Mouse (Mus musculus): ENCODE results near the gene Tmem115. TPM values are rescaled to one million over a fixed set of nuclear protein-coding genes. Genes with fewer than 3 reads are reported as not detected.

Gene Tmem115
- polyA plus RNA-seq (2012; rRNA removed): 10.7 and 10.8 TPM in 2 replicates

GRCm38 (mm10) chr9:107533791-107534407, at the start of gene Tmem115:
Tmem115 (plus strand) TSS chr9:107533945.

GRCm38 (mm10) chr9:107541474-107542351, 8.0 kb downstream of the Tmem115 start, which contains the start of the genes Cyb561d2 and Nprl2:
Cyb561d2 (minus strand) TSS chr9:107542193.
Nprl2 (plus strand) TSS chr9:107542226.

GRCm38 (mm10) chr9:107547026-107547425, 13.3 kb downstream of the Tmem115 start, which contains the start of gene Zmynd10:
Zmynd10 (plus strand) TSS chr9:107547298.

GRCm38 (mm10) chr9:107551117-107551889, 17.6 kb downstream of the Tmem115 start, which contains the start of gene Rassf1:
Rassf1 (plus strand) TSS chr9:107551555.

GRCm38 (mm10) chr9:107563029-107563581, 29.4 kb downstream of the Tmem115 start, which contains the start of gene Tusc2:
Tusc2 (plus strand) TSS chr9:107563255.

GRCm38 (mm10) chr9:107567702-107568319, 34.1 kb downstream of the Tmem115 start, which contains the start of gene Hyal2:
Hyal2 (plus strand) TSS chr9:107567945.

GRCm38 (mm10) chr9:107576357-107577107, 42.8 kb downstream of the Tmem115 start, which contains the start of gene Hyal1:
Hyal1 (plus strand) TSS chr9:107576927.

GRCm38 (mm10) chr9:107578587-107578986, 44.8 kb downstream of the Tmem115 start, which contains the start of gene Naa80:
Naa80 (plus strand) TSS chr9:107578887.

GRCm38 (mm10) chr9:107580501-107581317, 47.0 kb downstream of the Tmem115 start, which contains the start of gene Hyal3:
Hyal3 (plus strand) TSS chr9:107580818.

GRCm38 (mm10) chr9:107586974-107587832, 53.5 kb downstream of the Tmem115 start, which contains the start of gene Ifrd2:
Ifrd2 (plus strand) TSS chr9:107587642.

Other genes starting within 250 kb of the Tmem115 start
- gene Mapkapk3, start 244.1 kb upstream of the Tmem115 start, polyA plus RNA-seq (2012; rRNA removed): 8.1 and 10.3 TPM in 2 replicates
- 14.9 and 21.4 TPM in 2 replicates for gene Cish, start 237.9 kb upstream of the Tmem115 start, polyA plus RNA-seq (2012; rRNA removed)
- 4.6 and 6.8 TPM in 2 replicates for gene Hemk1, start 195.6 kb upstream of the Tmem115 start, polyA plus RNA-seq (2012; rRNA removed)
- 0.15 and 0.17 TPM in 2 replicates for gene 6430571L13Rik, start 193.3 kb upstream of the Tmem115 start, polyA plus RNA-seq (2012; rRNA removed)
- gene Cacna2d2, start 134.3 kb upstream of the Tmem115 start, polyA plus RNA-seq (2012; rRNA removed): 0.03 and 0.04 TPM in 2 replicates
- 12.1 and 12.2 TPM in 2 replicates for gene Cyb561d2, start 8.2 kb downstream of the Tmem115 start, polyA plus RNA-seq (2012; rRNA removed)
- gene Nprl2, start 8.3 kb downstream of the Tmem115 start, polyA plus RNA-seq (2012; rRNA removed): 12.5 and 13.9 TPM in 2 replicates
- 2.0 and 4.2 TPM in 2 replicates for gene Zmynd10, start 13.4 kb downstream of the Tmem115 start, polyA plus RNA-seq (2012; rRNA removed)
- 16.5 and 18.0 TPM in 2 replicates for gene Rassf1, start 17.6 kb downstream of the Tmem115 start, polyA plus RNA-seq (2012; rRNA removed)
- gene Tusc2, start 29.3 kb downstream of the Tmem115 start, polyA plus RNA-seq (2012; rRNA removed): 18.8 and 19.4 TPM in 2 replicates
- 37.6 and 38.7 TPM in 2 replicates for gene Hyal2, start 34.0 kb downstream of the Tmem115 start, polyA plus RNA-seq (2012; rRNA removed)
- 2.0 and 2.7 TPM in 2 replicates for gene Hyal1, start 43.0 kb downstream of the Tmem115 start, polyA plus RNA-seq (2012; rRNA removed)
- 14.5 and 16.0 TPM in 2 replicates for gene Naa80, start 44.9 kb downstream of the Tmem115 start, polyA plus RNA-seq (2012; rRNA removed)
- gene Hyal3, start 46.9 kb downstream of the Tmem115 start, polyA plus RNA-seq (2012; rRNA removed): 0.55 and 0.59 TPM in 2 replicates
- 80.9 and 85.5 TPM in 2 replicates for gene Ifrd2, start 53.7 kb downstream of the Tmem115 start, polyA plus RNA-seq (2012; rRNA removed)
- 0.89 and 2.0 TPM in 2 replicates for gene Sema3b, start 75.3 kb downstream of the Tmem115 start, polyA plus RNA-seq (2012; rRNA removed)
- 135 and 153 TPM in 2 replicates for gene Gnai2, start 101.4 kb downstream of the Tmem115 start, polyA plus RNA-seq (2012; rRNA removed)
- gene Slc38a3, start 135.6 kb downstream of the Tmem115 start, polyA plus RNA-seq (2012; rRNA removed): 291 and 302 TPM in 2 replicates
- 0.65 and 0.76 TPM in 2 replicates for gene Gnat1, start 145.8 kb downstream of the Tmem115 start, polyA plus RNA-seq (2012; rRNA removed)
- gene Sema3f, start 176.5 kb downstream of the Tmem115 start, polyA plus RNA-seq (2012; rRNA removed): 3.5 and 4.9 TPM in 2 replicates
- gene Rbm5, start 237.1 kb downstream of the Tmem115 start, polyA plus RNA-seq (2012; rRNA removed): 33.4 and 38.1 TPM in 2 replicates

All from liver, embryonic 18 days (tissue).